Mouse (Mus musculus): Measurements from ENCODE around the gene Crip2. TPM values are rescaled to one million over a fixed set of nuclear protein-coding genes. Genes with fewer than 3 reads are reported as not detected.

The Crip2 gene
- total and polyA plus RNA-seq, 3 experiments, result 1.3 to 9.5 TPM; not detected in 1

DNA sequence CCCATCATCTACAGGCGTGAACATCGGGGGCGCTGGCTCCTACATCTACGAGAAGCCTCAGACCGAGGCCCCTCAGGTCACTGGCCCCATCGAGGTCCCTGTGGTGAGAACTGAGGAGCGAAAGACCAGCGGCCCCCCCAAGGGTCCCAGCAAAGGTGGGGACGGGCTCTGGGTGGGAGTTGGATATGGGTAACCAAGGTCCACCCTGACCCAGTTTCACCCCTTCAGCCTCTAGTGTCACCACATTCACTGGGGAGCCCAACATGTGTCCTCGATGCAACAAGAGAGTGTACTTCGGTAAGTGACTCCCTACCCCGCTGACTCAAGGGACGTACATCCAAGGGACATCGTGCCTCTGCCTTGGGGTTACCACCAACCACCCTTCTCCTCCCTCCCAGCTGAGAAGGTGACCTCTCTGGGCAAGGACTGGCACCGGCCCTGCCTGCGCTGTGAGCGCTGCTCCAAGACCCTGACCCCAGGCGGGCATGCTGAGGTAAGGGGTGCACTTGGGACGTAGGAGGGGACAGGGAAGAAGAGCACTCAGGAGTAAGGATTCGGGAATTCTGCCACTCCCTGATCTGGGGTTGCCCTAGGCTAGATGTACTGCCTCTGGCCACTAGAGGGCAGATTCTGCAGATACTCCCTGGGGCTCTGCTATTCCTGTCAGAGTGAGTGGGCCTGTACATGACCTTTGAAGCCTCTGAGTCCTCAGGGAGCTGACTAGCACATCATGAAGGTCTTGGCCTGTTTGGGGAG lies 4.1 kb downstream of the Crip2 start:
- TF ChIP-seq CTCF (IDR thresholded peaks at IDR 0.05; ENCODE audit: low read depth, low read length) (peak; percentile 99), GATA1 (IDR thresholded peaks at IDR 0.05; ENCODE audit: borderline replicate concordance, low read length) (no peak), POLR2AphosphoS5 (IDR thresholded peaks at IDR 0.05; ENCODE audit: insufficient replicate concordance, low read depth, low read length) (no peak), TAL1 (conservative IDR thresholded peaks at IDR 0.05; ENCODE audit: low read depth, low read length) (no peak), GATA2 (IDR thresholded peaks at IDR 0.05; ENCODE audit: borderline replicate concordance, low read depth, low read length) (no peak)
- no peak overlapping the region for H3K4me3 ChIP-seq (ENCODE audit: low read depth, low read length)
- peaks cover 83% of the 10 kb centered on the region for H3K4me1 ChIP-seq (ENCODE audit: insufficient read depth, low read depth, low read length)
- H3K9me3 ChIP-seq (replicated peaks), result peaks cover 16% of the 10 kb centered on the region
- H3K36me3 ChIP-seq (replicated peaks), result peaks cover 17% of the 10 kb centered on the region
- ATAC-seq (ENCODE audit: extremely low read depth, insufficient number of reproducible peaks, low FRiP score, poor library complexity, severe bottlenecking) (no peak), DNase-seq (ENCODE audit: low spot score) (peak; percentile 77)
- H3K27me3 ChIP-seq (ENCODE audit: insufficient read depth, low read length), result peaks cover 58% of the 10 kb centered on the region

GRCm38 (mm10) chr12:113144886-113145285 lies 4.8 kb downstream of the Crip2 start:
- Histone ChIP-seq H3K4me1 (ENCODE audit: insufficient read depth, low read depth, low read length) (peaks cover 83% of the 10 kb centered on the region), H3K9me3 (replicated peaks) (peaks cover 14% of the 10 kb centered on the region), H3K4me3 (ENCODE audit: low read depth, low read length) (no peak overlapping the region), H3K36me3 (replicated peaks) (peaks cover 11% of the 10 kb centered on the region), H3K27me3 (ENCODE audit: insufficient read depth, low read length) (peaks cover 57% of the 10 kb centered on the region)
- TF ChIP-seq CTCF (IDR thresholded peaks at IDR 0.05; ENCODE audit: low read depth, low read length) (no peak), TAL1 (conservative IDR thresholded peaks at IDR 0.05; ENCODE audit: low read depth, low read length) (no peak), GATA1 (IDR thresholded peaks at IDR 0.05; ENCODE audit: borderline replicate concordance, low read length) (no peak), GATA2 (IDR thresholded peaks at IDR 0.05; ENCODE audit: borderline replicate concordance, low read depth, low read length) (no peak), POLR2AphosphoS5 (IDR thresholded peaks at IDR 0.05; ENCODE audit: insufficient replicate concordance, low read depth, low read length) (no peak)
- DNase-seq (ENCODE audit: low spot score) (no peak), ATAC-seq (ENCODE audit: extremely low read depth, insufficient number of reproducible peaks, low FRiP score, poor library complexity, severe bottlenecking) (no peak)

DNA sequence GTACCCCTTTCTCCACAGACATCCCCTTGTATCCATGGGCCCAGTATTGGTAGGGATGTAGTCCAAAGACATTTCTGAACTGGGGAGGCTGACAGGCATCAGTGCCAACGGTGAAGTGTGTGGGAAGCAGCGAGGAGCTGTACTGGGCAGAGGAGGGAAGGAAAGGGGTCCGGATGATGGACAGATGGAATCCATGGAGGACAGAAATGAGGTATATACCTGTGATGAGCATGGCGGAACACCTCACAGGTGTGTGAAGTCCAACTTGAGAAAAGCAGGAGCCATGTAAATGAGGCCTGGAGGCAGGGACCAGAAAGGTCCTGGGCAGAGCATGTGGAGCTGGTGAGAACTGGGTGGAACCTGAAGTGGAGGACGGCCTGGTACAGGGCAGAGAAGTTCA lies 5.6 kb downstream of the Crip2 start:
- H3K4me1 ChIP-seq (ENCODE audit: insufficient read depth, low read depth, low read length), result peaks cover 83% of the 10 kb centered on the region

DNA sequence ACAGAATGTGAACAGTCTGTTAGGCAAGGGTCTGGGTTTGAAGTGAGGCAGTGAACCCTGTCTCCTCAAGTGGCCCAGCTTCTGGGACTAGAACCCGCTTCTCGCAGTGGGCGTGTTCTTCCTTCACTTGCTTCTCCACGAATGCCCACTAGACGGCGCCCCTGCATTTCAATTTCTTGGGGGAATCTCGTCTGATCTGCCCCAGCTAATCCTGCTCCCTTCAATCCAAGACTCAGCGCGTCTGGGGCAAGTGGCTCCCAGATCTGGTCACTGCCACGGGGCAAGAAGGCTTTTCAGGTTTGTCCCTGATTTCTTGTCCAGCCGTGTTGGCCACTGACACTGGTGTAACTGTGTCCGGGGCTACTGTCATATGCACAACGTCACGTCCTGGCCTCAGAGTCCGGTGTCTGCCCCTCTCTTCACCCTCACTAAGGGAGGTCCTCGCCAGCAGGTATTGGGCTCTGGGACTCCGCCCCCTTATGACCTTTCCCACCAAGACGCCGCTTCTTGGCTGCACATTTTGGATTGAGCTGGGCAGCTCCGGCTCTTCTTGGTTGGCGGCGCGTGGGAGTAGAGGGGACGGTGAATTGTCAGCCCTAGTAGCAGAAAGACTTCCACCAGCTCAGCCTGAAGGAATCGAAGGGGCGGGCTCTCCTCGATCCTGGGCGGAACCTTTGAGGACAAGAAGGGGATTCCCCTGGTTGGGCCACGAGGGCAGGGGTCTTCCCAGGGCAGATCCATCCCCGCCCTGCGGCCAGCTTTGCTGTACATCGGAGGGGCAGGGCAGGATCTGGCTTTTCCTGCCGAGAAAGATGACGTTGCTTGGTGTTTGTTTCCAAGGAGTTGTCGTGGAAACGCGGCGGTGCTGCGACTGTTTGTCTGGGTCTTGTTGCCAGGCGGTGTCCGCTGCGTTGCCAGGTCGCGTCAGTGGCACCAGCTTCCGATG lies 6.3 kb downstream of the Crip2 start, which contains the start of gene Crip1:
Gene Crip1, plus strand, starts transcription at position 205 of the 946 bp plus-strand sequence.
- peak; percentile 98 for TF ChIP-seq CTCF (IDR thresholded peaks at IDR 0.05; ENCODE audit: low read depth, low read length)
- no peak for TF ChIP-seq GATA2 (IDR thresholded peaks at IDR 0.05; ENCODE audit: borderline replicate concordance, low read depth, low read length)
- DNase-seq (ENCODE audit: low spot score) (peak; percentile 84), ATAC-seq (ENCODE audit: extremely low read depth, insufficient number of reproducible peaks, low FRiP score, poor library complexity, severe bottlenecking) (0 out of 2 replicates have a peak, but pooled peaks have one; percentile 10)
- Histone ChIP-seq H3K9me3 (replicated peaks) (no peaks in the 10 kb centered on the region), H3K27me3 (ENCODE audit: insufficient read depth, low read length) (peaks cover 57% of the 10 kb centered on the region), H3K4me3 (ENCODE audit: low read depth, low read length) (peak within 1 kb of the TSS; percentile 5; the same call in 1 of the 2 replicates), H3K36me3 (replicated peaks) (peaks cover 11% of the 10 kb centered on the region), H3K4me1 (ENCODE audit: insufficient read depth, low read depth, low read length) (peaks cover 82% of the 10 kb centered on the region)

More for the DNA sequence above, 5.6 kb downstream of the Crip2 start:
- Histone ChIP-seq H3K36me3 (replicated peaks) (peaks cover 11% of the 10 kb centered on the region), H3K4me3 (ENCODE audit: low read depth, low read length) (no peak overlapping the region), H3K9me3 (replicated peaks) (peaks cover 7% of the 10 kb centered on the region), H3K27me3 (ENCODE audit: insufficient read depth, low read length) (peaks cover 58% of the 10 kb centered on the region)
- DNase-seq (ENCODE audit: low spot score), result no peak
- TF ChIP-seq CTCF (IDR thresholded peaks at IDR 0.05; ENCODE audit: low read depth, low read length), result no peak
- TF ChIP-seq POLR2AphosphoS5 (IDR thresholded peaks at IDR 0.05; ENCODE audit: insufficient replicate concordance, low read depth, low read length), result no peak
- TF ChIP-seq GATA2 (IDR thresholded peaks at IDR 0.05; ENCODE audit: borderline replicate concordance, low read depth, low read length), result no peak
- TF ChIP-seq TAL1 (conservative IDR thresholded peaks at IDR 0.05; ENCODE audit: low read depth, low read length), result no peak
- TF ChIP-seq GATA1 (IDR thresholded peaks at IDR 0.05; ENCODE audit: borderline replicate concordance, low read length), result no peak
- ATAC-seq (ENCODE audit: extremely low read depth, insufficient number of reproducible peaks, low FRiP score, poor library complexity, severe bottlenecking), result no peak

GRCm38 (mm10) chr12:113147481-113147880 lies 7.4 kb downstream of the Crip2 start:
- peaks cover 11% of the 10 kb centered on the region for H3K36me3 ChIP-seq (replicated peaks)
- ATAC-seq (ENCODE audit: extremely low read depth, insufficient number of reproducible peaks, low FRiP score, poor library complexity, severe bottlenecking) (no peak), DNase-seq (ENCODE audit: low spot score) (no peak)
- peaks cover 92% of the 10 kb centered on the region for H3K4me1 ChIP-seq (ENCODE audit: insufficient read depth, low read depth, low read length)
- H3K4me3 ChIP-seq (ENCODE audit: low read depth, low read length), result no peak overlapping the region
- peaks cover 49% of the 10 kb centered on the region for H3K27me3 ChIP-seq (ENCODE audit: insufficient read depth, low read length)
- no peaks in the 10 kb centered on the region for H3K9me3 ChIP-seq (replicated peaks)
- TF ChIP-seq POLR2AphosphoS5 (IDR thresholded peaks at IDR 0.05; ENCODE audit: insufficient replicate concordance, low read depth, low read length) (no peak), GATA2 (IDR thresholded peaks at IDR 0.05; ENCODE audit: borderline replicate concordance, low read depth, low read length) (no peak), CTCF (IDR thresholded peaks at IDR 0.05; ENCODE audit: low read depth, low read length) (no peak), TAL1 (conservative IDR thresholded peaks at IDR 0.05; ENCODE audit: low read depth, low read length) (no peak), GATA1 (IDR thresholded peaks at IDR 0.05; ENCODE audit: borderline replicate concordance, low read length) (no peak)
